Mouse (Mus musculus): ENCODE measurements around the gene Ddr1. TPM values are rescaled to one million over a fixed set of nuclear protein-coding genes. Genes with fewer than 3 reads are reported as not detected.
"Not testable (repeated sequence)": the region's sequence is repeated elsewhere in the genome, so short reads cannot be mapped to it uniquely, and the experiment has no call there.

The Ddr1 gene
- polyA plus RNA-seq, 1 experiment from 2014 or later, result 109 TPM

- H3K4me2 ChIP-seq, result 0 out of 2 replicates have a peak overlapping the region, but pooled peaks have one; percentile 7
- H3K27me3 ChIP-seq, result 0 out of 2 replicates have a peak, but pooled peaks cover 2% of the 10 kb centered on the region
- H3K27ac ChIP-seq, result no peak overlapping the region
- peaks cover 18% of the 10 kb centered on the region for H3K4me1 ChIP-seq (replicated peaks)
- WGBS, result 34% methylated on average over 12 of the region's 12 CpGs
- no peak for ATAC-seq (replicated peaks; ENCODE audit: insufficient number of reproducible peaks, insufficient read depth, low FRiP score, low read depth)
- 0 out of 2 replicates have a peak overlapping the region, but pooled peaks have one; percentile 25 for H3K9ac ChIP-seq
- no peaks in the 10 kb centered on the region for H3K9me3 ChIP-seq (replicated peaks)
- H3K4me3 ChIP-seq, result no peak overlapping the region
- no peaks in the 10 kb centered on the region for H3K36me3 ChIP-seq
These were observed 32.0 kb upstream of the Ddr1 start for GRCm38 (mm10) chr17:35736280-35736960.

- no peak overlapping the region for H3K9ac ChIP-seq
- H3K27me3 ChIP-seq, result 0 out of 2 replicates have a peak, but pooled peaks cover 2% of the 10 kb centered on the region
- peaks cover 27% of the 10 kb centered on the region for H3K4me1 ChIP-seq (replicated peaks)
- H3K36me3 ChIP-seq, result no peaks in the 10 kb centered on the region
- no peak overlapping the region for H3K27ac ChIP-seq
- H3K4me2 ChIP-seq, result no peak overlapping the region
- H3K9me3 ChIP-seq (replicated peaks), result no peaks in the 10 kb centered on the region
- 63% methylated on average over 2 of the region's 2 CpGs for WGBS
- H3K4me3 ChIP-seq, result no peak overlapping the region
- ATAC-seq (replicated peaks; ENCODE audit: insufficient number of reproducible peaks, insufficient read depth, low FRiP score, low read depth), result no peak
These were observed 30.1 kb upstream of the Ddr1 start for GRCm38 (mm10) chr17:35734478-35734877.

- H3K9me3 ChIP-seq (replicated peaks), result no peaks in the 10 kb centered on the region
- WGBS, result 92% methylated on average over 2 of the region's 2 CpGs
- no peaks in the 10 kb centered on the region for H3K36me3 ChIP-seq
- H3K4me1 ChIP-seq (replicated peaks), result peaks cover 25% of the 10 kb centered on the region
- no peak overlapping the region for H3K4me2 ChIP-seq
- no peak overlapping the region for H3K9ac ChIP-seq
- 0 out of 2 replicates have a peak, but pooled peaks cover 2% of the 10 kb centered on the region for H3K27me3 ChIP-seq
- H3K27ac ChIP-seq, result no peak overlapping the region
- ATAC-seq (replicated peaks; ENCODE audit: insufficient number of reproducible peaks, insufficient read depth, low FRiP score, low read depth), result no peak
- no peak overlapping the region for H3K4me3 ChIP-seq
These were observed 29.0 kb upstream of the Ddr1 start for GRCm38 (mm10) chr17:35733398-35733797.

- ATAC-seq (replicated peaks; ENCODE audit: insufficient number of reproducible peaks, insufficient read depth, low FRiP score, low read depth), result no peak
- Histone ChIP-seq H3K27ac (no peak overlapping the region), H3K9ac (no peak overlapping the region), H3K4me2 (no peak overlapping the region), H3K36me3 (no peaks in the 10 kb centered on the region), H3K4me1 (replicated peaks) (peaks cover 20% of the 10 kb centered on the region), H3K27me3 (no peaks in the 10 kb centered on the region), H3K4me3 (no peak overlapping the region), H3K9me3 (replicated peaks) (no peaks in the 10 kb centered on the region)
- WGBS, result 49% methylated on average over 10 of the region's 10 CpGs
These were observed 27.2 kb upstream of the Ddr1 start for GRCm38 (mm10) chr17:35731431-35732145.

GRCm38 (mm10) chr17:35730112-35730511 is 25.7 kb upstream of the Ddr1 start:
- H3K36me3 ChIP-seq; ATAC-seq (replicated peaks; ENCODE audit: insufficient number of reproducible peaks, insufficient read depth, low FRiP score, low read depth); H3K4me2 ChIP-seq; H3K4me3 ChIP-seq; H3K9me3 ChIP-seq (replicated peaks); H3K9ac ChIP-seq; H3K27me3 ChIP-seq; H3K27ac ChIP-seq: not testable (repeated sequence)
- H3K4me1 ChIP-seq (replicated peaks), result peaks cover 26% of the 10 kb centered on the region
- 51% methylated on average over 3 of the region's 3 CpGs for WGBS

GRCm38 (mm10) chr17:35728821-35729220 is 24.4 kb upstream of the Ddr1 start:
- ATAC-seq (replicated peaks; ENCODE audit: insufficient number of reproducible peaks, insufficient read depth, low FRiP score, low read depth), result no peak

GRCm38 (mm10) chr17:35727471-35728205 is 23.2 kb upstream of the Ddr1 start:
- Histone ChIP-seq H3K4me2 (no peak overlapping the region), H3K36me3 (no peaks in the 10 kb centered on the region), H3K27ac (no peak overlapping the region), H3K4me3 (no peak overlapping the region), H3K27me3 (no peaks in the 10 kb centered on the region), H3K4me1 (replicated peaks) (peaks cover 32% of the 10 kb centered on the region), H3K9ac (no peak overlapping the region), H3K9me3 (replicated peaks) (no peaks in the 10 kb centered on the region)
- ATAC-seq (replicated peaks; ENCODE audit: insufficient number of reproducible peaks, insufficient read depth, low FRiP score, low read depth), result no peak
- 57% methylated on average over 10 of the region's 10 CpGs for WGBS

More at GRCm38 (mm10) chr17:35728821-35729220, 24.4 kb upstream of the Ddr1 start:
- H3K4me1 ChIP-seq (replicated peaks), result peaks cover 29% of the 10 kb centered on the region
- WGBS, result 84% methylated on average over 4 of the region's 4 CpGs
- no peaks in the 10 kb centered on the region for H3K36me3 ChIP-seq
- no peak overlapping the region for H3K4me2 ChIP-seq
- no peak overlapping the region for H3K4me3 ChIP-seq
- no peak overlapping the region for H3K27ac ChIP-seq
- H3K9ac ChIP-seq, result no peak overlapping the region
- H3K9me3 ChIP-seq (replicated peaks), result no peaks in the 10 kb centered on the region
- no peaks in the 10 kb centered on the region for H3K27me3 ChIP-seq

- WGBS, result 48% methylated on average over 7 of the region's 7 CpGs
- no peaks in the 10 kb centered on the region for H3K9me3 ChIP-seq (replicated peaks)
- H3K27ac ChIP-seq, result no peak overlapping the region
- no peaks in the 10 kb centered on the region for H3K27me3 ChIP-seq
- H3K4me3 ChIP-seq, result no peak overlapping the region
- no peak overlapping the region for H3K4me2 ChIP-seq
- no peak overlapping the region for H3K9ac ChIP-seq
- peaks cover 39% of the 10 kb centered on the region for H3K4me1 ChIP-seq (replicated peaks)
- no peaks in the 10 kb centered on the region for H3K36me3 ChIP-seq
- no peak for ATAC-seq (replicated peaks; ENCODE audit: insufficient number of reproducible peaks, insufficient read depth, low FRiP score, low read depth)
These were observed 22.6 kb upstream of the Ddr1 start for GRCm38 (mm10) chr17:35727028-35727427.

GRCm38 (mm10) chr17:35725286-35726232 is 21.1 kb upstream of the Ddr1 start:
- ATAC-seq (replicated peaks; ENCODE audit: insufficient number of reproducible peaks, insufficient read depth, low FRiP score, low read depth), result peak; percentile 62
- 19% methylated on average over 21 of the region's 21 CpGs for WGBS
- H3K4me1 ChIP-seq (replicated peaks), result peaks cover 46% of the 10 kb centered on the region
- H3K9me3 ChIP-seq (replicated peaks), result no peaks in the 10 kb centered on the region
- 0 out of 2 replicates have a peak overlapping the region, but pooled peaks have one; percentile 6 for H3K9ac ChIP-seq
- H3K36me3 ChIP-seq, result no peaks in the 10 kb centered on the region
- H3K4me3 ChIP-seq, result peak overlapping the region; percentile 21
- H3K27ac ChIP-seq, result peak overlapping the region; percentile 70
- H3K27me3 ChIP-seq, result no peaks in the 10 kb centered on the region
- peak overlapping the region; percentile 49 for H3K4me2 ChIP-seq

- Histone ChIP-seq H3K9ac (no peak overlapping the region), H3K4me2 (no peak overlapping the region), H3K4me1 (replicated peaks) (peaks cover 53% of the 10 kb centered on the region), H3K9me3 (replicated peaks) (no peaks in the 10 kb centered on the region), H3K27me3 (no peaks in the 10 kb centered on the region), H3K36me3 (no peaks in the 10 kb centered on the region), H3K27ac (peak overlapping the region; percentile 94), H3K4me3 (no peak overlapping the region)
- no peak for ATAC-seq (replicated peaks; ENCODE audit: insufficient number of reproducible peaks, insufficient read depth, low FRiP score, low read depth)
- 38% methylated on average over 8 of the region's 8 CpGs for WGBS
These were observed 17.3 kb upstream of the Ddr1 start for GRCm38 (mm10) chr17:35721676-35722075.

Measured in heart, embryonic 15.5 days (tissue).